Mouse (Mus musculus) intestine, embryonic 16.5 days (tissue): Measurements from ENCODE around the gene Itgb3. TPM values are rescaled to one million over a fixed set of nuclear protein-coding genes. Genes with fewer than 3 reads are reported as not detected.
A peak's percentile ranks its signal among the peaks of the same experiment; 100 is the strongest.
"Not testable (repeated sequence)": the region's sequence is repeated elsewhere in the genome, so short reads cannot be mapped to it uniquely, and the experiment has no call there.

ENCODE experiments used
- ATAC-seq: fragments of 200-750 bp; cut with Nextera tagmentation; 2 replicates; pipeline ENCODE4 v1.8.0; 2017; ENCODE audit warnings: moderate TSS enrichment, moderate library complexity
- H3K27ac ChIP-seq: fragments of 300-500 bp; sonication (generic); 2 replicates; pipeline ENCODE4 v1.5.1; 2014; ENCODE audit warnings: mild to moderate bottlenecking, low read length
- H3K27me3 ChIP-seq: fragments of 300-500 bp; sonication (generic); replicated peaks from 2 replicates; pipeline ENCODE4 v1.6.1; 2014; ENCODE audit warnings: low read length, control low read depth, mixed read lengths; ENCODE audit not compliant: control insufficient read depth, insufficient read depth
- H3K36me3 ChIP-seq: fragments of 300-500 bp; sonication (generic); 2 replicates; pipeline ENCODE4 v1.6.1; 2014; ENCODE audit warnings: low read length, control low read depth; ENCODE audit not compliant: control insufficient read depth, insufficient read depth
- H3K4me1 ChIP-seq: fragments of 300-500 bp; sonication (generic); 2 replicates; pipeline ENCODE4 v1.6.1; 2014; ENCODE audit warnings: low read length, control low read depth, mixed read lengths; ENCODE audit not compliant: control insufficient read depth, insufficient read depth
- H3K4me2 ChIP-seq: fragments of 300-500 bp; sonication (generic); 2 replicates; pipeline ENCODE4 v1.6.1; 2014; ENCODE audit warnings: low read depth, low read length, control low read depth
- H3K4me3 ChIP-seq: fragments of 300-500 bp; sonication (generic); 2 replicates; pipeline ENCODE4 v1.5.1; 2014; ENCODE audit warnings: mild to moderate bottlenecking, low read length
- H3K9ac ChIP-seq: fragments of 300-500 bp; sonication (generic); 2 replicates; pipeline ENCODE4 v1.6.1; 2014; ENCODE audit warnings: low read depth, low read length
- H3K9me3 ChIP-seq: fragments of 300-500 bp; sonication (generic); 2 replicates; pipeline ENCODE4 v1.6.1; 2016; ENCODE audit warnings: low read length, control low read depth; ENCODE audit not compliant: control insufficient read depth
- WGBS: fragments of 180-500 bp; shearing (Covaris S2); extraction: QIAGEN DNeasy Blood & Tissue Kit; methylation state at CpG from one replicate; pipeline ENCODE4 v1.1.7; 2014; 5-methylcytosine and 5-hydroxymethylcytosine counted together
- polyA plus RNA-seq: library from polyadenylated mRNA; unstranded; fragments of >200 nt; fragmentation: Nextera tagmentation; extraction: Ambion mirVana; gene quantifications from 2 replicates; pipeline ENCODE4 v1.2.1, GENCODE M21; 2015

Itgb3 gene
- polyA plus RNA-seq, 1 experiment from 2014 or later = 4.9 TPM

DNA sequence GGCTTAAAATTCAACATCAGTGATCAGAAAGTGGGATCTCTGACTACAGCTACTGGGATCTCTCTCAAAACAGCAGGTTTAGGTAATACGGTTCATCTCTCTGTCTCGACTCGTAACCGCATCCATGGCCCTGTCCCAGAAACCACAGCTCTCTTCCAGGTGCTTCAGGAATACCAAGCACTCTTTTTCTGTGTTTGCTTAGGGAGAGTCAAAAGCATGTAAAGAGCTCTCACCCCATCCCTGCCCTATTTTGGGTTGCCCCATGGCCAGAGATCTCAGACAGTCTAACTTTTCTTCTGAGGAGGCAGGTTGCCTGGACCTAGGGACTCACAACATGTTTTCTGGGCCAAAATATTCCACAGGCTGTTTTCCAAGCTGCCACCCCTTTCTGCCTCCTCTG is 39.5 kb upstream of the Itgb3 start:
- no peak overlapping the region for H3K27ac ChIP-seq
- H3K4me3 ChIP-seq = no peak overlapping the region
- no peaks in the 10 kb centered on the region for H3K4me1 ChIP-seq
- WGBS = 97% methylated on average over 4 of the region's 4 CpGs
- H3K4me2 ChIP-seq = no peak overlapping the region
- no peaks in the 10 kb centered on the region for H3K36me3 ChIP-seq
- no peaks in the 10 kb centered on the region for H3K27me3 ChIP-seq
- no peak overlapping the region for H3K9ac ChIP-seq
- H3K9me3 ChIP-seq = 0 out of 2 replicates have a peak, but pooled peaks cover 3% of the 10 kb centered on the region
- ATAC-seq = no peak

DNA sequence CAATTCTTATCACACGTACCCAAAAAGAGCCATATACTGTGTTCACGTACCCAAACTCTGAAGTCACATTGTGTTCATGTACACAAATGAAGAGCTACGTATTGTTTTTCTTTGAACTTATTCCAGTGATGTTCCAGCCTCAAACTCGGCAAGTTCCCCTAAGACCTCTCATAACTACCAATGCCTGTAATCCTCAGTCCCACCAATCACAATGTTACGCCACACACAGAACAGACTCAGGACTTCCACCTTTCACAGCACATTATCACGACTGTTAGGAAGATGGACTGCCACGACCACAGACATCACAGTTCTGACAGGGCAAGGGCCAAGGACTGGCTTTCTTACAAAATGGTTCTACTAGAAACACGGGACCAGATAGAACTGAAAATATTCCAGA is 37.3 kb upstream of the Itgb3 start:
- not testable (repeated sequence) for H3K27me3 ChIP-seq, ATAC-seq, H3K4me2 ChIP-seq, H3K9ac ChIP-seq, H3K4me3 ChIP-seq, H3K36me3 ChIP-seq, H3K4me1 ChIP-seq, H3K27ac ChIP-seq, H3K9me3 ChIP-seq
- 86% methylated on average over 8 of the region's 8 CpGs for WGBS

DNA sequence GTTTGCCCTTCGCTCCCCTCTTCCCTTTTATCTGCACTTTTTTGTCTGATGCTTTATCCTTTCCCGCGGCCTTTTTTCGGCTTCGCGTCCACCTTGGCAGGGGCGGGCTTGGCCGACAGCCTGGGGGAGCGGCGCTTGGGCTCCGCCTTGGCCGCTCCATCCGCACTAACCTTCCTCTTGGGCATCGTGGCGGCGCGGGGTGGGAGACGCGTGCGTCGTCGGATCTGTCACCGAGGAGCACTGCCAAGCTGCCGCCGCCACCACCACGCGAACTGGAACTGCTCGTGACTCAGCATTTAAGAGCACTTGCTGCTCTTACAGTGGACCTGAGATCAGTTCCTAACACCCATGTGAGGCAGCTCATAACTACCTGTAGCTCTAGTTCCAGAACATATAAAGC is 36.4 kb upstream of the Itgb3 start:
- 4% methylated on average over 28 of the region's 28 CpGs for WGBS
- H3K4me3 ChIP-seq = peak overlapping the region; percentile 42
- ATAC-seq = 0 out of 2 replicates have a peak, but pooled peaks have one; percentile 5
- peak overlapping the region; percentile 73 for H3K4me2 ChIP-seq
- not testable (repeated sequence) for H3K27ac ChIP-seq, H3K4me1 ChIP-seq, H3K9me3 ChIP-seq, H3K36me3 ChIP-seq, H3K27me3 ChIP-seq
- H3K9ac ChIP-seq = peak overlapping the region; percentile 48; the same call in 1 of the 2 replicates

DNA sequence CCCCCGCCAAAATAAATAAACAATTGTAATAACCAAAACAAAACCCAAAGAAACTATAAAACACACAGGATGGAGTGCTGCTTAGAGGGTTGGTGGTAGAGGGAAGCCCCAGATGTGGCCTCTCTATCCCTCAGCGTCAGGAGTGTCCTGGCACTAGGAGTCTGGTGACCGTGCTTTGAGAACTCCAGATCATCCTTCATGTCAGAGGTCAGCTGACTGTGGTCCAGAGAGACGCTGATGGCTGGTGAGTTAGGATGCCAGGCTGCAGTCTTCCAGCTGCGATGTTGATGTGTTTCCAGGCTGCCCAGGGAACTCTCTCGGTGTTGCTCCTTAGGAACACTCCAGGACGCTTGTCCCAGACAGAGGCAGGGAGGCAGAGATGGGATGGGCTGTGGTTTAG is 35.7 kb upstream of the Itgb3 start:
- no peaks in the 10 kb centered on the region for H3K36me3 ChIP-seq
- ATAC-seq = no peak
- H3K9me3 ChIP-seq = 0 out of 2 replicates have a peak, but pooled peaks cover 3% of the 10 kb centered on the region
- H3K9ac ChIP-seq = no peak overlapping the region
- no peak overlapping the region for H3K4me3 ChIP-seq
- no peak overlapping the region for H3K27ac ChIP-seq
- H3K4me2 ChIP-seq = no peak overlapping the region
- no peaks in the 10 kb centered on the region for H3K4me1 ChIP-seq
- 49% methylated on average over 7 of the region's 7 CpGs for WGBS
- H3K27me3 ChIP-seq = no peaks in the 10 kb centered on the region

DNA sequence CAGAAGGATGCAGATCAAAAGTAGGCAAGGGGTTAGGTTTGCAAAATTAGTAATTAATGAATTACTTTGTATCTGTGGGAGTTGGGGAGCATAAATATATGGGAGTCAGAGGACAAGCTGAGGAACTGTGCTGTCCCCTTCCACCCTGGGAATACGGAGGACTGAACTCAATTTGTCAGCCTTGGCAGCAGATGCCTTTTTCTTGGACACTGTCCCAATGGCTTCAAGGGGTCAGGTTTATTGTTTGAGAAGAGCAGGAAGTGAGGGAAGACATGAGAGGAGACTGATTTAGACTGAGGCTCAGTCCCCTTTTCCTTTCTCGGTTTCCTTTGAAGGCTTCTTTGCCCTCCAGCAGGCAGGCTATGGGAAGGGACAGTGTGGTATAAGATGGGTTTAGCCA is 35.2 kb upstream of the Itgb3 start:
- H3K9me3 ChIP-seq = 0 out of 2 replicates have a peak, but pooled peaks cover 3% of the 10 kb centered on the region
- 38% methylated on average over 2 of the region's 2 CpGs for WGBS
- ATAC-seq = no peak
- H3K9ac ChIP-seq = no peak overlapping the region
- H3K27ac ChIP-seq = no peak overlapping the region
- no peak overlapping the region for H3K4me2 ChIP-seq
- no peaks in the 10 kb centered on the region for H3K4me1 ChIP-seq
- H3K36me3 ChIP-seq = no peaks in the 10 kb centered on the region
- no peaks in the 10 kb centered on the region for H3K27me3 ChIP-seq
- H3K4me3 ChIP-seq = no peak overlapping the region

DNA sequence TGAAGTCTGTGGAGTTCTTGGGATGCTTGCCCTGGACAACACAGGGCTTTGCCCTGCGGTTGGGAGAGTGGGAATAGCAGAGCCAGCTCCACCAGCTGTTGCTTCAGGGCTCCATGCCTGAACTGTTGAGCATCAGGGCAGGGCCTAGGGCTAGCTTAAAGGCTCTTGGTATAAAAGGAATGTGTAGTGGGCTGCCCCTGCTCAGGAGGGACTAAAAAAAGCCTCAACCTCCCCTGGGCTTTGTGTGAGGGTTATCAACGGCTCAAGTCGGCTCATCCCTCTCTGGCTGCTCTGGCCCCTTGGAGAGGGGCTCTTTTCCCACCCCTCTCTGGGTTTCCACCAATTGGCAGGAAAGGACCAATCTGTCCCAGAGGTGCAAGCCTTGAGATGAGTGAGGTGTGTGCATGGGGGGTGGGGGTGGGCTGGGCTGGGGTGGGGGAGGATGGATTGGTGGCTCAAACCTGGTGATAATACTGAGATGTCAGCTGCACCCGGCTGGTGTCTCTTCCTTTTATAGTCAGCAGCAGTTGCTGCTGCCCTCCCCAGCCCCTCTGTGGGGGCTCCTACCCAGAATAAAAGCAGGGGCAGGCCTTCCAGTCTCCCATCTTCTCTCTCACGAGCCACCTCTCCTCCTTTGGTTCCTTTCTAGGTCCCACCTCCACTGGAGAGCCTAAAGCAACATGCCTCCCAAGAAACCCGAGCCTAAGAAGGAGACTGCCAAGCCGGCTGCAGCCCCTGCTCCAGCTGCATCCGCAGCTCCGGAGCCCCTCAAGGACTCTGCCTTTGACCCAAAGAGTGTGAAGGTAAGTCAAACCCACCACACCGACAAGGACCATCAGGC is 30.8 kb upstream of the Itgb3 start:
- Histone ChIP-seq H3K27ac (no peak overlapping the region), H3K36me3 (no peaks in the 10 kb centered on the region), H3K4me2 (no peak overlapping the region), H3K27me3 (no peaks in the 10 kb centered on the region), H3K4me3 (no peak overlapping the region), H3K4me1 (0 out of 2 replicates have a peak, but pooled peaks cover 2% of the 10 kb centered on the region), H3K9ac (no peak overlapping the region), H3K9me3 (no peaks in the 10 kb centered on the region)
- no peak for ATAC-seq
- WGBS = 57% methylated on average over 10 of the region's 10 CpGs

DNA sequence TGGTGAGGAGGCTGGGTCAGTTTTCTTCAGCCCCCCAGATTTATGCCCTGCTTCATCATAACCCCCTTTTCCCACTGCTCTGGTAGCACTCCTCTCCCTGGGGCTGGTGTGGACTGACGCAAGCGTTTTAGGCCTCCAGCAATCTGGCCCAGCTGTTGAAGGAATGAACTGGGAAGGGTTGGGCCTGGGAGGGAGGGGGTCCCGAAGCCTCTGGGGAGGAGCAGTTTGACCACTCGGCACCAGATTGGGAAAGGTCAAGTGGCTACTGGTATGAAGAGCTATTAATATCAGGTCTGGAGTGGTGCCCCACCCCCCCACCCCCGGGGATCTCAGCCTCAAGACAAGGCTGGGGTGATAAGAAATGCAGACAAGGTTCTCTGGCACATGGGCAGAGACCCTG is 29.7 kb upstream of the Itgb3 start:
- no peak overlapping the region for H3K4me3 ChIP-seq
- WGBS = 44% methylated on average over 5 of the region's 5 CpGs
- H3K27me3 ChIP-seq = no peaks in the 10 kb centered on the region
- H3K9me3 ChIP-seq = no peaks in the 10 kb centered on the region
- ATAC-seq = no peak
- H3K4me2 ChIP-seq = no peak overlapping the region
- H3K36me3 ChIP-seq = no peaks in the 10 kb centered on the region
- H3K27ac ChIP-seq = no peak overlapping the region
- H3K9ac ChIP-seq = no peak overlapping the region
- H3K4me1 ChIP-seq = 0 out of 2 replicates have a peak, but pooled peaks cover 2% of the 10 kb centered on the region

DNA sequence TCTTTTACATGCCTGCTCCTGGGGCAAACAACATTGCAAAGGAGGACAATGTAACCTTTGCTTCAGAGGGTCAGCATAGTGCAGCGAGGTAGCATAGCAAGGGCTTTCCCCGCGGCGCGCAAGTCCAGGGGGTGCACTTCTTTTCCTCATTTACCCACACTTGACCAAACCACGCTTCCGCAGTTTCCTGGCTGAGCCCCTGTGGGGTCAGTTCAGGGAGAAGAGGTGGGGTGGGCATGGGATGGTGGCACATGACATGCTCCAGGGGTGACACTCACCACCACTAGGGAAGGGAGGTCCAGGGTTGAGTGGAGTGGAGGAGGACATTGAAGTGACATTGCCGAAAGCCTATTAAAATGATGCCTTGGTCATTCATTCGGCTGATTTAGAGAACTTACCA is 28.7 kb upstream of the Itgb3 start:
- Histone ChIP-seq H3K4me3 (no peak overlapping the region), H3K4me2 (no peak overlapping the region), H3K27ac (no peak overlapping the region), H3K36me3 (no peaks in the 10 kb centered on the region), H3K27me3 (no peaks in the 10 kb centered on the region), H3K9ac (no peak overlapping the region), H3K4me1 (0 out of 2 replicates have a peak, but pooled peaks cover 2% of the 10 kb centered on the region), H3K9me3 (no peaks in the 10 kb centered on the region)
- 90% methylated on average over 9 of the region's 9 CpGs for WGBS
- ATAC-seq = no peak

DNA sequence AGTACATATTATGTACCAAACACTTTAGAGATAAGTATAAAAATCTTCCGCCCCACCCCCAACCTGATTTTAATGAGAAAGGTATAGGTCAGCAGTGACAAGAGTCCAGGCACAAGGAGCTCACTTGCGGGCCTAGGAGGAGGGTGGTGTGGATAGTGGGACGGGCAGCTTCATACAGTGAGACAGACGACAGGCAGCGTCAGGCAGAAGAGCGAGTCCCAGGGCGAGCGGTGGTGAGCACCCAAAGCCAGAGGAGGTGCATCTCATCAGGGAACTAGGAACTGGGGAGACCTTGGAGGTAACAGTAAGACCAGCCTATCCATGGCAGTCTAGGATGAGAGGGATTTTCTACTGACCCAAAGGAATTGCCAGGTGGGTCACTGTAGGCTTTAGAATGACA is 28.2 kb upstream of the Itgb3 start:
- H3K4me1 ChIP-seq = 0 out of 2 replicates have a peak, but pooled peaks cover 2% of the 10 kb centered on the region
- H3K36me3 ChIP-seq = no peaks in the 10 kb centered on the region
- H3K9ac ChIP-seq = no peak overlapping the region
- H3K27me3 ChIP-seq = no peaks in the 10 kb centered on the region
- ATAC-seq = no peak
- H3K27ac ChIP-seq = no peak overlapping the region
- no peak overlapping the region for H3K4me2 ChIP-seq
- H3K9me3 ChIP-seq = no peaks in the 10 kb centered on the region
- H3K4me3 ChIP-seq = no peak overlapping the region
- 91% methylated on average over 8 of the region's 8 CpGs for WGBS
